26 mouse cellular contexts compared by ENCODE assay signal in genomic region chr6:96595201-96595600, GRCm38 (mm10).
"Had no signal": no experiment of that assay in that cellular context is flagged by ENCODE, and none has a peak within 500 bp of the region (broad histone marks: within the 10 kb centered on the region; RNA-seq: fewer than 3 reads in every experiment).

No protein-coding gene starts in this region.

- H3K27ac ChIP-seq: heart, embryonic 10.5 days; heart, embryonic 13.5 days; heart, embryonic 15.5 days; hindbrain, embryonic 13.5 days; hindbrain, embryonic 15.5 days; hindbrain, postnatal 0 days; kidney, embryonic 15.5 days; limb, embryonic 13.5 days; limb, embryonic 15.5 days; liver, embryonic 12.5 days; liver, embryonic 14.5 days had no signal

- ATAC-seq: hindbrain, postnatal 0 days; intestine, embryonic 16.5 days; liver, embryonic 12.5 days had no signal

- H3K9ac ChIP-seq: heart, embryonic 13.5 days; heart, embryonic 15.5 days; hindbrain, embryonic 13.5 days; hindbrain, embryonic 15.5 days; kidney, embryonic 15.5 days; limb, embryonic 13.5 days; limb, embryonic 15.5 days; liver, embryonic 12.5 days; liver, embryonic 14.5 days had no signal

- H3K36me3 ChIP-seq: heart, embryonic 10.5 days; heart, embryonic 13.5 days; heart, embryonic 15.5 days; hindbrain, embryonic 13.5 days; hindbrain, embryonic 15.5 days; kidney, embryonic 15.5 days; limb, embryonic 13.5 days; limb, embryonic 15.5 days; liver, embryonic 12.5 days had no signal

- H3K4me3 ChIP-seq: heart, embryonic 10.5 days; heart, embryonic 13.5 days; heart, embryonic 15.5 days; hindbrain, embryonic 13.5 days; hindbrain, embryonic 15.5 days; kidney, embryonic 15.5 days; limb, embryonic 13.5 days; limb, embryonic 15.5 days; liver, embryonic 12.5 days had no signal

- H3K4me1 ChIP-seq: heart, embryonic 10.5 days; heart, embryonic 13.5 days; heart, embryonic 15.5 days; hindbrain, embryonic 13.5 days; hindbrain, embryonic 15.5 days; kidney, embryonic 15.5 days; limb, embryonic 15.5 days; liver, embryonic 12.5 days had no signal

- H3K4me2 ChIP-seq: heart, embryonic 13.5 days; heart, embryonic 15.5 days; hindbrain, embryonic 13.5 days; hindbrain, embryonic 15.5 days; kidney, embryonic 15.5 days; limb, embryonic 13.5 days; limb, embryonic 15.5 days; liver, embryonic 12.5 days had no signal

- DNase-seq: gastrocnemius, postnatal 10 days; gastrocnemius, postnatal 25 days; heart, adult 18-20 months; heart, postnatal 14 days; heart, postnatal 36 days; kidney, adult 11 months; kidney, adult 2 months; kidney, adult 9 months; kidney, postnatal 10 days; kidney, postnatal 36 days; layer of hippocampus, adult 9-11 months; layer of hippocampus, postnatal 36 days; left cerebral cortex, postnatal 4 days; lung, adult 18-20 months had no signal

- H3K9me3 ChIP-seq: heart, embryonic 10.5 days; heart, embryonic 13.5 days; heart, embryonic 15.5 days; hindbrain, embryonic 13.5 days; hindbrain, embryonic 15.5 days; kidney, embryonic 15.5 days; limb, embryonic 13.5 days; limb, embryonic 15.5 days; liver, embryonic 12.5 days had no signal

- H3K27me3 ChIP-seq: heart, embryonic 13.5 days; heart, embryonic 15.5 days; hindbrain, embryonic 13.5 days; hindbrain, embryonic 15.5 days; kidney, embryonic 15.5 days; limb, embryonic 13.5 days; limb, embryonic 15.5 days; liver, embryonic 12.5 days had no signal
